8 mouse cellular contexts compared by ENCODE assay signal in genomic region chr12:31266686-31267085, GRCm38 (mm10). TPM values are rescaled to one million over a fixed set of nuclear protein-coding genes. Genes with fewer than 3 reads are reported as not detected.
DNase-seq lines count a peak whose midpoint lies in the region; ATAC-seq and TF ChIP-seq lines count a peak whose summit lies in the region.

No protein-coding gene starts in this region.

- no peak overlapping the region for H3K27ac ChIP-seq in liver, adult 2 months (replicated peaks; ENCODE audit: insufficient read depth, low read depth, low read length)
- no peak overlapping the region for H3K27ac ChIP-seq in forebrain, embryonic 14.5 days (ENCODE audit: low read depth, low read length)
- no peak overlapping the region for H3K27ac ChIP-seq in hindbrain, postnatal 0 days
- H3K27ac ChIP-seq in midbrain, embryonic 13.5 days: no peak overlapping the region

- no peak for DNase-seq in liver, adult 2 months (ENCODE audit: extremely low read depth, low read depth, low spot score)
- DNase-seq in liver: no peak
- DNase-seq in forebrain, embryonic 14.5 days (ENCODE audit: low spot score): no peak
- DNase-seq in hindbrain, postnatal 0 days (ENCODE audit: low spot score): peak; percentile 10
- DNase-seq in spleen, postnatal 36 days (ENCODE audit: low spot score in 2 of 2): no peak
- DNase-seq in cerebellum, adult 9-11 months: no peak
- DNase-seq in frontal cortex, postnatal 36 days (ENCODE audit: low spot score in 2 of 2): no peak

- H3K4me3 ChIP-seq in liver, adult 2 months (ENCODE audit: insufficient read depth, low read depth, low read length): 0 out of 2 replicates have a peak overlapping the region, but pooled peaks have one; percentile 11
- H3K4me3 ChIP-seq in forebrain, embryonic 14.5 days (ENCODE audit: low read depth, low read length): peak overlapping the region; percentile 40
- H3K4me3 ChIP-seq in hindbrain, postnatal 0 days (ENCODE audit: low read length): peak overlapping the region; percentile 50
- peak overlapping the region; percentile 42 for H3K4me3 ChIP-seq in midbrain, embryonic 13.5 days (replicated peaks)

- H3K36me3 ChIP-seq in liver, adult 2 months (ENCODE audit: control insufficient read depth, insufficient read depth, low read length): no peaks in the 10 kb centered on the region
- H3K36me3 ChIP-seq in forebrain, embryonic 14.5 days (ENCODE audit: control insufficient read depth, insufficient read depth, low read length): no peaks in the 10 kb centered on the region
- no peaks in the 10 kb centered on the region for H3K36me3 ChIP-seq in hindbrain, postnatal 0 days (ENCODE audit: insufficient read depth, low read length)
- H3K36me3 ChIP-seq in midbrain, embryonic 13.5 days: no peaks in the 10 kb centered on the region

- no peak for ATAC-seq in forebrain, embryonic 14.5 days
- ATAC-seq in hindbrain, postnatal 0 days: no peak
- no peak for ATAC-seq in midbrain, embryonic 13.5 days

- peak overlapping the region; percentile 72 for H3K4me2 ChIP-seq in forebrain, embryonic 14.5 days (ENCODE audit: low read length)
- peak overlapping the region; percentile 90 for H3K4me2 ChIP-seq in hindbrain, postnatal 0 days (ENCODE audit: low read depth, low read length)
- H3K4me2 ChIP-seq in midbrain, embryonic 13.5 days (replicated peaks): peak overlapping the region; percentile 67

- H3K4me1 ChIP-seq in liver, adult 2 months (ENCODE audit: control insufficient read depth, insufficient read depth, low read length): no peaks in the 10 kb centered on the region; the same call in 1 of the 2 replicates
- peaks cover 5% of the 10 kb centered on the region; the same call in 1 of the 2 replicates for H3K4me1 ChIP-seq in forebrain, embryonic 14.5 days (ENCODE audit: control insufficient read depth, insufficient read depth, low read length)
- no peaks in the 10 kb centered on the region; the same call in 1 of the 2 replicates for H3K4me1 ChIP-seq in hindbrain, postnatal 0 days (ENCODE audit: insufficient read depth, low read length)
- peaks cover 23% of the 10 kb centered on the region for H3K4me1 ChIP-seq in midbrain, embryonic 13.5 days (replicated peaks)

- TF ChIP-seq CTCF in liver, adult 2 months (IDR thresholded peaks at IDR 0.05; ENCODE audit: low read depth, low read length): no peak
- TF ChIP-seq CTCF in hindbrain, postnatal 0 days (IDR thresholded peaks at IDR 0.05; ENCODE audit: low read depth): no peak

- H3K9me3 ChIP-seq in forebrain, embryonic 14.5 days (replicated peaks; ENCODE audit: control insufficient read depth, low read length): no peaks in the 10 kb centered on the region
- H3K9me3 ChIP-seq in hindbrain, postnatal 0 days (ENCODE audit: low read length): no peaks in the 10 kb centered on the region
- no peaks in the 10 kb centered on the region for H3K9me3 ChIP-seq in midbrain, embryonic 13.5 days

- H3K9ac ChIP-seq in liver, adult 2 months (ENCODE audit: low read depth, low read length): 0 out of 2 replicates have a peak overlapping the region, but pooled peaks have one; percentile 17
- peak overlapping the region; percentile 43; the same call in 1 of the 2 replicates for H3K9ac ChIP-seq in forebrain, embryonic 14.5 days (ENCODE audit: low read length)
- peak overlapping the region; percentile 29; the same call in 1 of the 2 replicates for H3K9ac ChIP-seq in hindbrain, postnatal 0 days (replicated peaks; ENCODE audit: low read length)
- no peak overlapping the region; the same call in 1 of the 2 replicates for H3K9ac ChIP-seq in midbrain, embryonic 13.5 days (replicated peaks)

- 11% methylated on average over 15 of the region's 15 CpGs for WGBS in liver, adult 2 months
- WGBS in forebrain, embryonic 14.5 days: 5% methylated on average over 15 of the region's 15 CpGs
- 9% methylated on average over 15 of the region's 15 CpGs for WGBS in hindbrain, postnatal 0 days
- WGBS in midbrain, embryonic 13.5 days: 4% methylated on average over 15 of the region's 15 CpGs

- TF ChIP-seq POLR2A in liver, adult 2 months (IDR thresholded peaks at IDR 0.05; ENCODE audit: extremely low read depth, insufficient read depth, low read length): no peak

- H3K27me3 ChIP-seq in liver, adult 2 months (ENCODE audit: control insufficient read depth, insufficient read depth, low read length): peaks cover 4% of the 10 kb centered on the region; the same call in 1 of the 2 replicates
- H3K27me3 ChIP-seq in forebrain, embryonic 14.5 days (replicated peaks; ENCODE audit: control insufficient read depth, insufficient read depth, low read length): peaks cover 38% of the 10 kb centered on the region
- peaks cover 14% of the 10 kb centered on the region; the same call in 1 of the 2 replicates for H3K27me3 ChIP-seq in hindbrain, postnatal 0 days (ENCODE audit: insufficient read depth, low read length)
- H3K27me3 ChIP-seq in midbrain, embryonic 13.5 days: peaks cover 67% of the 10 kb centered on the region

- H3K79me2 ChIP-seq in liver, adult 2 months (ENCODE audit: control insufficient read depth, insufficient read depth, low read length): no peaks in the 10 kb centered on the region

RNA-seq across cellular contexts. Expression of gene Lamb1, which starts 1.7 kb away (rescaled TPM):
- 7.3 TPM in 2 replicates for total RNA-seq in liver, adult 2 months (2014; rRNA removed)
- 2.7 and 2.8 TPM in 2 replicates for polyA plus RNA-seq in liver, adult 2 months (2012; rRNA removed)
- polyA plus RNA-seq in forebrain, embryonic 14.5 days (2014; fragmentation: Nextera tagmentation; extraction: Ambion mirVana): 13.6 and 17.5 TPM in 2 replicates
- 30.9 and 36.0 TPM in 2 replicates for total RNA-seq in hindbrain, postnatal 0 days (2014; rRNA removed)
- polyA plus RNA-seq in hindbrain, postnatal 0 days (2015; fragmentation: Nextera tagmentation; extraction: Ambion mirVana): 11.7 and 12.1 TPM in 2 replicates
- polyA plus RNA-seq in midbrain, embryonic 13.5 days (2015; fragmentation: Nextera tagmentation; extraction: Ambion mirVana): 12.4 and 15.4 TPM in 2 replicates

RNA-seq across cellular contexts. Expression of gene Gm6993, which starts 26.1 kb away (rescaled TPM):
- total RNA-seq in liver, adult 2 months (2014; rRNA removed): not detected in 2 replicates
- not detected in 2 replicates for polyA plus RNA-seq in liver, adult 2 months (2012; rRNA removed)
- polyA plus RNA-seq in forebrain, embryonic 14.5 days (2014; fragmentation: Nextera tagmentation; extraction: Ambion mirVana): not detected in 2 replicates
- not detected in 2 replicates for total RNA-seq in hindbrain, postnatal 0 days (2014; rRNA removed)
- polyA plus RNA-seq in hindbrain, postnatal 0 days (2015; fragmentation: Nextera tagmentation; extraction: Ambion mirVana): not detected in 2 replicates
- not detected in 2 replicates for polyA plus RNA-seq in midbrain, embryonic 13.5 days (2015; fragmentation: Nextera tagmentation; extraction: Ambion mirVana)
